Mouse (Mus musculus) heart, adult 8-10 months (tissue): ENCODE measurements around the gene Crk. TPM values are rescaled to one million over a fixed set of nuclear protein-coding genes. Genes with fewer than 3 reads are reported as not detected.
A peak's percentile ranks its signal among the peaks of the same experiment; 100 is the strongest.

Experiments used
- DNase-seq: peaks from one replicate; pipeline ENCODE4 v3.0.0; 2022; ENCODE audit warnings: low spot score
- total RNA-seq, 4 experiments: library from RNA; stranded (reverse); gene quantifications; 2 replicates each; pipeline ENCODE4 v1.2.4; 2022

Gene Crk
- total RNA-seq, 4 experiments from 2014 or later: 73.0 to 84.5 (median 75.2) TPM

GRCm38 (mm10) chr11:75655621-75656545, 23.2 kb upstream of the Crk start:
- peak; percentile 87 for DNase-seq

GRCm38 (mm10) chr11:75656621-75657590, 22.2 kb upstream of the Crk start:
- no peak for DNase-seq

- DNase-seq: no peak
Observed at GRCm38 (mm10) chr11:75657841-75658240, 21.2 kb upstream of the Crk start.

GRCm38 (mm10) chr11:75658311-75658710, 20.7 kb upstream of the Crk start:
- DNase-seq: no peak

GRCm38 (mm10) chr11:75658996-75659750, 19.9 kb upstream of the Crk start:
- no peak for DNase-seq

GRCm38 (mm10) chr11:75660081-75660590, 18.9 kb upstream of the Crk start:
- DNase-seq: no peak

- DNase-seq: no peak
Observed at GRCm38 (mm10) chr11:75660941-75661800, 17.9 kb upstream of the Crk start.

GRCm38 (mm10) chr11:75662131-75662530, 16.9 kb upstream of the Crk start:
- DNase-seq: no peak

- DNase-seq: no peak
Observed at GRCm38 (mm10) chr11:75666296-75666695, 12.8 kb upstream of the Crk start.

- DNase-seq: no peak
Observed at GRCm38 (mm10) chr11:75668621-75669020, 10.4 kb upstream of the Crk start.

GRCm38 (mm10) chr11:75669176-75669852, 9.7 kb upstream of the Crk start:
- no peak for DNase-seq

GRCm38 (mm10) chr11:75669853-75670200, 9.2 kb upstream of the Crk start:
- DNase-seq: no peak

GRCm38 (mm10) chr11:75671426-75672180, 7.5 kb upstream of the Crk start:
- no peak for DNase-seq

GRCm38 (mm10) chr11:75673411-75673810, 5.6 kb upstream of the Crk start:
- no peak for DNase-seq

GRCm38 (mm10) chr11:75674875-75675274, 4.2 kb upstream of the Crk start:
- DNase-seq: no peak

GRCm38 (mm10) chr11:75677881-75678746, 945 bp upstream of the Crk start:
- DNase-seq: no peak

- DNase-seq: peak; percentile 65
Observed at GRCm38 (mm10) chr11:75679439-75680171, 546 bp downstream of the Crk start.
